17 mouse cellular contexts compared by ENCODE assay signal in the genomic region with DNA sequence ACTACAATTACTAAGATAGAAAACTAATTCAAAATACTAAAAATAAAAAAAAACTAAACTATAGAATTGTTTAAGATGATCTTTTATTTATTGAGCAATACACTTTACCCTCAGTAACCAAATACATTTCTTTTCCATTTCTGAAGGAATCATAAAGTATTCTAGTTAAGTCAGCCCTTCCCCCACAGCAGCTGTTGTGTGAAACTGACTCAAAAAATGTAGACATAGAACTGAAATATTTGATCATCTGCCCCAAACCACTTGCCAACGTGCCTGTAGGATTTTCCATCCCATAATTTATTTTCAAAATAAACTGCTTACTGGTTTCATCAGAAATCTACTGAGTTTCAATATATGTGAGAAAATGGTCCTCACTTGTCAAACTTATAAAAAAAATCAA. TPM values are rescaled to one million over a fixed set of nuclear protein-coding genes. Genes with fewer than 3 reads are reported as not detected.
DNase-seq lines count a peak whose midpoint lies in the region; ATAC-seq lines count a peak whose summit lies in the region.
"Had no signal": no experiment of that assay in that cellular context is flagged by ENCODE, and none has a peak within 500 bp of the region (broad histone marks: within the 10 kb centered on the region; RNA-seq: fewer than 3 reads in every experiment).

No protein-coding gene starts in this region.

- no peak overlapping the region for H3K27ac ChIP-seq in neural tube, embryonic 15.5 days (replicated peaks)
- H3K27ac ChIP-seq: kidney, embryonic 15.5 days; limb, embryonic 10.5 days; liver, embryonic 15.5 days; midbrain, embryonic 15.5 days had no signal

- peak; percentile 32 to 52 for DNase-seq in cerebellum, postnatal 36 days
- peak; percentile 89 for DNase-seq in NIH3T3 (ENCODE audit: low read depth)
- peak; percentile 44 to 73 for DNase-seq in layer of hippocampus, adult 8-10 months (ENCODE audit: low spot score in 2 of 2)
- DNase-seq in right cerebral cortex, adult 18-20 months, result peak; percentile 86
- no peak for DNase-seq in spleen, postnatal 14 days (ENCODE audit: low spot score in 2 of 2)
- DNase-seq: embryo, embryonic 11 days; heart, adult 11 months; heart, postnatal 10 days; thymus, postnatal 4 days had no signal

- H3K4me2 ChIP-seq in neural tube, embryonic 15.5 days, result no peak overlapping the region
- H3K4me2 ChIP-seq: kidney, embryonic 15.5 days; liver, embryonic 15.5 days; midbrain, embryonic 15.5 days had no signal

- no peak overlapping the region for H3K9ac ChIP-seq in neural tube, embryonic 15.5 days (replicated peaks)
- H3K9ac ChIP-seq: kidney, embryonic 15.5 days; liver, embryonic 15.5 days; midbrain, embryonic 15.5 days had no signal

- H3K27me3 ChIP-seq in neural tube, embryonic 15.5 days (replicated peaks), result no peaks in the 10 kb centered on the region
- H3K27me3 ChIP-seq: kidney, embryonic 15.5 days; liver, embryonic 15.5 days; midbrain, embryonic 15.5 days had no signal

- 82% methylated on average over 1 of the region's 1 CpGs for WGBS in neural tube, embryonic 15.5 days

- no peak overlapping the region for H3K4me3 ChIP-seq in neural tube, embryonic 15.5 days (replicated peaks)
- H3K4me3 ChIP-seq: kidney, embryonic 15.5 days; limb, embryonic 10.5 days; liver, embryonic 15.5 days; midbrain, embryonic 15.5 days had no signal

- H3K4me1 ChIP-seq in neural tube, embryonic 15.5 days, result peaks cover 15% of the 10 kb centered on the region

- no peak for ATAC-seq in cerebellum, adult (ENCODE audit: insufficient number of reproducible peaks, low FRiP score, low TSS enrichment)
- ATAC-seq in neural tube, embryonic 15.5 days (ENCODE audit: low FRiP score), result no peak
- ATAC-seq in megakaryocyte, adult 5-6 weeks (ENCODE audit: poor library complexity, severe bottlenecking), result no peak
- ATAC-seq: CD4-positive, CD25-positive, alpha-beta regulatory T cell, adult 4 months; midbrain, embryonic 15.5 days had no signal

- H3K36me3 ChIP-seq in neural tube, embryonic 15.5 days, result no peaks in the 10 kb centered on the region
- H3K36me3 ChIP-seq: kidney, embryonic 15.5 days; limb, embryonic 10.5 days; liver, embryonic 15.5 days; midbrain, embryonic 15.5 days had no signal

- H3K9me3 ChIP-seq in neural tube, embryonic 15.5 days (replicated peaks), result no peaks in the 10 kb centered on the region
- H3K9me3 ChIP-seq: kidney, embryonic 15.5 days; limb, embryonic 10.5 days; liver, embryonic 15.5 days; midbrain, embryonic 15.5 days had no signal

RNA-seq across cellular contexts. Expression of gene Rapgef2, which starts 36.4 kb away (rescaled TPM):
- 100 to 1,000 TPM; 140 to 179 (median 158) TPM for total RNA-seq in layer of hippocampus, adult 8-10 months (2022)
- polyA plus RNA-seq in neural tube, embryonic 15.5 days (2015; fragmentation: Nextera tagmentation; extraction: Ambion mirVana), result 10.9 and 11.2 TPM in 2 replicates
- 17.0 and 17.1 TPM in 2 replicates for total RNA-seq in megakaryocyte, adult 5-6 weeks (2015)
- 16.4 and 20.5 TPM in 2 replicates for total RNA-seq in megakaryocyte, adult 5-6 weeks (2017)

Comparison
In these comparisons a context has a peak if more than half of its experiments do, and no peak if none do; other contexts are left out.
1. DNase-seq: peak in cerebellum, postnatal 36 days (2 of 2), NIH3T3 (single experiment), layer of hippocampus, adult 8-10 months (2 of 2) and right cerebral cortex, adult 18-20 months (single experiment); none in spleen, postnatal 14 days (0 of 2).
2. RNA of gene Rapgef2, which starts 36.4 kb away (total RNA-seq): 140 to 179 TPM in layer of hippocampus, adult 8-10 months; 16.4 to 20.5 TPM in megakaryocyte, adult 5-6 weeks; every median in the first group is over 4 times any median in the second.